Mouse (Mus musculus): ENCODE measurements around the gene Clec4a4.
"Not testable (repeated sequence)": the region's sequence is repeated elsewhere in the genome, so short reads cannot be mapped to it uniquely, and the experiment has no call there.

Clec4a4 gene

GRCm38 (mm10) chr6:122989876-122990437, at the start of gene Clec4a4:
Clec4a4 (plus strand) TSS chr6:122990367.
- no peak for DNase-seq

GRCm38 (mm10) chr6:122946760-122947159, 43.4 kb upstream of the Clec4a4 start:
- DNase-seq, result no peak

GRCm38 (mm10) chr6:122952401-122952800, 37.8 kb upstream of the Clec4a4 start, which contains the start of gene Clec4a3:
Clec4a3 (plus strand) TSS chr6:122952515.
- DNase-seq, result no peak

GRCm38 (mm10) chr6:122964562-122964961, 25.6 kb upstream of the Clec4a4 start:
- no peak for DNase-seq

- no peak for DNase-seq
These were observed 21.1 kb upstream of the Clec4a4 start for GRCm38 (mm10) chr6:122969048-122969447.

GRCm38 (mm10) chr6:123004696-123005095, 14.5 kb downstream of the Clec4a4 start:
- not testable (repeated sequence) for DNase-seq

- DNase-seq, result no peak
These were observed 15.4 kb downstream of the Clec4a4 start for GRCm38 (mm10) chr6:123005591-123005990.

- DNase-seq, result no peak
These were observed 59.7 kb downstream of the Clec4a4 start, which contains the start of gene Clec4b1 for GRCm38 (mm10) chr6:123049742-123050372. Clec4b1 (plus strand) TSS chr6:123049962.
